19 mouse cellular contexts compared by ENCODE assay signal in genomic region chr9:122269256-122270041, GRCm38 (mm10). TPM values are rescaled to one million over a fixed set of nuclear protein-coding genes. Genes with fewer than 3 reads are reported as not detected.
DNase-seq lines count a peak whose midpoint lies in the region; ATAC-seq and TF ChIP-seq lines count a peak whose summit lies in the region.
"Had no signal": no experiment of that assay in that cellular context is flagged by ENCODE, and none has a peak within 500 bp of the region (broad histone marks: within the 10 kb centered on the region; RNA-seq: fewer than 3 reads in every experiment).

No protein-coding gene starts in this region.

- ATAC-seq in hindbrain, embryonic 15.5 days (ENCODE audit: low FRiP score, low read depth): no peak
- ATAC-seq in hindbrain, embryonic 11.5 days (ENCODE audit: low FRiP score): no peak
- ATAC-seq in lung, postnatal 0 days: no peak
- ATAC-seq: activated CD4-positive, CD25-positive, alpha-beta regulatory T cell, adult 4 months had no signal

- H3K9ac ChIP-seq in hindbrain, embryonic 15.5 days: no peak overlapping the region
- H3K9ac ChIP-seq in hindbrain, embryonic 11.5 days (ENCODE audit: low read depth, low read length): no peak overlapping the region
- H3K9ac ChIP-seq in lung, postnatal 0 days (replicated peaks; ENCODE audit: low read depth): no peak overlapping the region
- H3K9ac ChIP-seq: embryonic facial prominence, embryonic 13.5 days; limb, embryonic 15.5 days had no signal

- peaks cover 17% of the 10 kb centered on the region; the same call in 1 of the 2 replicates for H3K36me3 ChIP-seq in hindbrain, embryonic 15.5 days
- no peaks in the 10 kb centered on the region for H3K36me3 ChIP-seq in hindbrain, embryonic 11.5 days (ENCODE audit: control insufficient read depth, insufficient read depth, low read length)
- H3K36me3 ChIP-seq in lung, postnatal 0 days (ENCODE audit: insufficient read depth, low read length): peaks cover 6% of the 10 kb centered on the region; the same call in 1 of the 2 replicates
- peaks cover 25% of the 10 kb centered on the region for H3K36me3 ChIP-seq in myocyte (ENCODE audit: control insufficient read depth, insufficient read depth)

- 0 out of 2 replicates have a peak, but pooled peaks have one; percentile 12 for TF ChIP-seq CTCF in lung, postnatal 0 days (IDR thresholded peaks at IDR 0.05)
- TF ChIP-seq CTCF in lung, adult 2 months (IDR thresholded peaks at IDR 0.05; ENCODE audit: insufficient read depth, low read length): no peak

- H3ac ChIP-seq in myocyte (ENCODE audit: control insufficient read depth, insufficient read length): no peak overlapping the region

- H3K4me2 ChIP-seq in hindbrain, embryonic 15.5 days: no peak overlapping the region
- no peak overlapping the region for H3K4me2 ChIP-seq in hindbrain, embryonic 11.5 days (replicated peaks; ENCODE audit: low read depth, low read length)
- H3K4me2 ChIP-seq in lung, postnatal 0 days (replicated peaks; ENCODE audit: low read depth, low read length): no peak overlapping the region
- H3K4me2 ChIP-seq in myocyte (ENCODE audit: low read depth): peak overlapping the region; percentile 15
- H3K4me2 ChIP-seq: embryonic facial prominence, embryonic 13.5 days; limb, embryonic 15.5 days had no signal

- TF ChIP-seq EP300 in lung, postnatal 0 days (IDR thresholded peaks at IDR 0.05): no peak

- H3K4me3 ChIP-seq in hindbrain, embryonic 15.5 days: no peak overlapping the region
- H3K4me3 ChIP-seq in hindbrain, embryonic 11.5 days (ENCODE audit: low read depth, low read length): no peak overlapping the region
- H3K4me3 ChIP-seq in lung, postnatal 0 days (ENCODE audit: low read depth, low read length): no peak overlapping the region
- no peak overlapping the region for H3K4me3 ChIP-seq in lung, adult 2 months (replicated peaks; ENCODE audit: extremely low read depth, low read depth, low read length)
- H3K4me3 ChIP-seq in myocyte: no peak overlapping the region
- H3K4me3 ChIP-seq: embryonic facial prominence, embryonic 13.5 days; heart, embryonic 10.5 days; limb, embryonic 15.5 days had no signal

- no peaks in the 10 kb centered on the region for H3K27me3 ChIP-seq in hindbrain, embryonic 15.5 days
- H3K27me3 ChIP-seq in hindbrain, embryonic 11.5 days (ENCODE audit: control insufficient read depth, insufficient read depth, low read length): no peaks in the 10 kb centered on the region
- no peaks in the 10 kb centered on the region for H3K27me3 ChIP-seq in lung, postnatal 0 days (replicated peaks; ENCODE audit: insufficient read depth, low read length)
- no peaks in the 10 kb centered on the region for H3K27me3 ChIP-seq in myocyte (ENCODE audit: control insufficient read depth, insufficient read depth, insufficient read length)
- H3K27me3 ChIP-seq: embryonic facial prominence, embryonic 13.5 days; limb, embryonic 15.5 days had no signal

- peak overlapping the region; percentile 64 for H3K27ac ChIP-seq in hindbrain, embryonic 15.5 days (replicated peaks)
- H3K27ac ChIP-seq in hindbrain, embryonic 11.5 days (ENCODE audit: low read depth, low read length): no peak overlapping the region
- no peak overlapping the region for H3K27ac ChIP-seq in lung, postnatal 0 days (ENCODE audit: low read length)
- H3K27ac ChIP-seq: embryonic facial prominence, embryonic 13.5 days; heart, embryonic 10.5 days; kidney, postnatal 0 days; limb, embryonic 15.5 days had no signal

- no peak for DNase-seq in hindbrain, embryonic 11.5 days (ENCODE audit: low spot score)
- no peak for DNase-seq in lung, postnatal 0 days (ENCODE audit: low spot score)
- no peak for DNase-seq in lung, adult 2 months
- DNase-seq in MN1 (ENCODE audit: low spot score): peak; percentile 71
- no peak for DNase-seq in natural killer cell, adult 2 months (ENCODE audit: low spot score in 2 of 2)
- no peak for DNase-seq in left cerebral cortex, adult 8-10 months (ENCODE audit: low spot score in 2 of 2)
- DNase-seq: adrenal gland, postnatal 10 days; cerebellum, adult 11 months; cerebellum, postnatal 14 days; heart, postnatal 10 days; kidney, adult 11 months; thymus, postnatal 36 days had no signal

- H3K4me1 ChIP-seq in hindbrain, embryonic 15.5 days (replicated peaks): peaks cover 4% of the 10 kb centered on the region; the same call in 1 of the 2 replicates
- H3K4me1 ChIP-seq in hindbrain, embryonic 11.5 days (replicated peaks; ENCODE audit: control insufficient read depth, insufficient read depth, low read length): no peaks in the 10 kb centered on the region
- H3K4me1 ChIP-seq in lung, postnatal 0 days (ENCODE audit: insufficient read depth, low read depth, low read length): no peaks in the 10 kb centered on the region
- no peaks in the 10 kb centered on the region for H3K4me1 ChIP-seq in lung, adult 2 months (ENCODE audit: control insufficient read depth, insufficient read depth, low read length)
- H3K4me1 ChIP-seq: embryonic facial prominence, embryonic 13.5 days; limb, embryonic 15.5 days had no signal

- 88% methylated on average over 3 of the region's 3 CpGs for WGBS in hindbrain, embryonic 15.5 days
- 90% methylated on average over 3 of the region's 3 CpGs for WGBS in hindbrain, embryonic 11.5 days
- 88% methylated on average over 3 of the region's 3 CpGs for WGBS in lung, postnatal 0 days
- 87% methylated on average over 3 of the region's 3 CpGs for WGBS in lung, adult 2 months

- no peaks in the 10 kb centered on the region for H3K9me3 ChIP-seq in hindbrain, embryonic 15.5 days
- H3K9me3 ChIP-seq in hindbrain, embryonic 11.5 days (ENCODE audit: control insufficient read depth, low read length): no peaks in the 10 kb centered on the region
- H3K9me3 ChIP-seq in lung, postnatal 0 days (ENCODE audit: low read length): no peaks in the 10 kb centered on the region
- H3K9me3 ChIP-seq: embryonic facial prominence, embryonic 13.5 days; heart, embryonic 10.5 days; limb, embryonic 15.5 days had no signal

- TF ChIP-seq POLR2A in lung, adult 2 months (IDR thresholded peaks at IDR 0.05; ENCODE audit: borderline replicate concordance, extremely low read depth, low read depth, low read length): no peak
- no peak for TF ChIP-seq POLR2A in myocyte (IDR thresholded peaks at IDR 0.05; ENCODE audit: insufficient read length, low read depth)

- no peaks in the 10 kb centered on the region for H3K79me2 ChIP-seq in myocyte (ENCODE audit: control insufficient read depth, insufficient read depth)

TF ChIP-seq in myocyte, 11 proteins besides CTCF, POLR2A, EP300 and RAD21:
- TF ChIP-seq MAX (IDR thresholded peaks at IDR 0.05; ENCODE audit: low read depth) (no peak), CEBPB (IDR thresholded peaks at IDR 0.05; ENCODE audit: insufficient read depth, poor library complexity, severe bottlenecking) (peak; percentile 81)

RNA-seq across cellular contexts. Expression of gene Ano10, which starts 24.8 kb away (rescaled TPM):
- polyA plus RNA-seq in hindbrain, embryonic 15.5 days (2015; fragmentation: Nextera tagmentation; extraction: Ambion mirVana): 40.0 and 40.5 TPM in 2 replicates
- 51.9 and 52.5 TPM in 2 replicates for polyA plus RNA-seq in hindbrain, embryonic 11.5 days (2014; fragmentation: Nextera tagmentation; extraction: Ambion mirVana)
- 37.4 and 41.6 TPM in 2 replicates for polyA plus RNA-seq in lung, postnatal 0 days (2015; fragmentation: Nextera tagmentation; extraction: Ambion mirVana)
- 48.7 and 50.6 TPM in 2 replicates for polyA plus RNA-seq in lung, adult 2 months (2012; rRNA removed)
- 68.7 TPM for polyA plus RNA-seq in myocyte (2012; fragmentation: generic; extraction: Trizol)
- total RNA-seq in left cerebral cortex, adult 8-10 months (2022): 10 to 100 TPM; 28.5 to 29.8 (median 29.6) TPM
